Mouse (Mus musculus) gonadal fat pad, adult 2 months (tissue): ENCODE results near the gene Rfk. TPM values are rescaled to one million over a fixed set of nuclear protein-coding genes. Genes with fewer than 3 reads are reported as not detected.
A peak's percentile ranks its signal among the peaks of the same experiment; 100 is the strongest.

Experiments
- DNase-seq: peaks from one replicate; pipeline ENCODE4 v3.0.0-alpha.2; 2012; ENCODE audit warnings: low read depth
- polyA plus RNA-seq: library from polyadenylated mRNA; depleted of rRNA; stranded (reverse); fragments of >200 nt; gene quantifications from 2 replicates; pipeline ENCODE4 v1.2.3, GENCODE M21; 2012; rRNA removed

Gene Rfk
- polyA plus RNA-seq: 42.8 and 67.8 TPM in 2 replicates

DNA sequence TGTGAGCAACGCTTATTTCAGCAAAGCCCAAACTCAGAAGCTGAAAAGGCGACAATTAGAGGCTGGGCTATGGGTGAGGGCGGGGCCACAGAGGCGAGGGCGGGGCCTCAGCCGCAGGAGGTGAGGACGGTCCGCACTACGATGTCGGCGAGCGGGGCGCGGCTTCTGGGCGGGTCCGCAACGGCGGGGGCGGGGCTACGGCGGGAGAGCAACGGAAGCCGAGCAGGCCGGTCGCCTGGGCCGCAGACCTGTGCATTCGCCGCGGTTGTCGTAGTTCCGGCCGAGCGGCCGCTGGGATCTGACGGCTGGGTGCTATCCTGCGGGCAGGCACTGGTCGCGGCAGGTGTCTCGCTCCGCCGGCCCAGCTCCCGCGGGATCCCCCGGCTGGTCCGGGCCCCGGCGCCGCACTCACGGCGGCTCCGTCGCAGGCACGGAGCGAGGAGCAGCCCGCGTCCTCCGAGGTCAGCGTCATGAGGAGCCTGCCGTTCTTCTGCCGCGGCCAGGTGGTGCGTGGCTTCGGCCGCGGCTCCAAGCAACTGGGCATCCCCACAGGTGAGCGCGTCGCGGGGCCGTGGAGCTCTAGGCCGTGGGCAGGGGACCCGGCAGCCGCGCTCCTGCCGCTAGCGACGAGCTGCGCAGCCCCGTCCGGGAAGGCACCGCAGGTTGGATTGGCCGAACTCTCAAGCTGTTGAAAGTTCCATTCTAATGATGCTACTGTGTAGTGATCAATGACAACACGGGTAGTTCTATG, at the start of gene Rfk:
Rfk (plus strand) TSS at position 203 of the 751 bp plus-strand sequence.
- peak; percentile 16 for DNase-seq

DNA sequence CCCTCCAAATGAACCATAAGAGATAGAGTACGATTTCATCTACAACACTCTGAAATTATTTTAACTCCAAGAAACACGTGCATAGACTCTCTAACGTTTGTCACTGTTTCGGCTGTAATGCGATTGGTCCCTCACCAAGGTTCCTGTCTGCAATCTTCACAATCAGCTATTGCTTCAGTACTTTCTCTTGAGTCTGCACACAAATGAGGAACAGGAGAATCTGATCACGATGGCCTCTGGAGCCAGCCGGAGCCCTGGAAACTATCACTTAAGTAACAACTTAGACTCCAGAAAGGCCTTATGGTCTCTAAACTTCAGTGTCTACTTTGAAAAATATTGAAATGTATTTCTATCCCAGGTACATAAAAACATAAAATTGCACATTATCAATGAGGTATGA, 49.0 kb upstream of the Rfk start:
- DNase-seq: no peak

DNA sequence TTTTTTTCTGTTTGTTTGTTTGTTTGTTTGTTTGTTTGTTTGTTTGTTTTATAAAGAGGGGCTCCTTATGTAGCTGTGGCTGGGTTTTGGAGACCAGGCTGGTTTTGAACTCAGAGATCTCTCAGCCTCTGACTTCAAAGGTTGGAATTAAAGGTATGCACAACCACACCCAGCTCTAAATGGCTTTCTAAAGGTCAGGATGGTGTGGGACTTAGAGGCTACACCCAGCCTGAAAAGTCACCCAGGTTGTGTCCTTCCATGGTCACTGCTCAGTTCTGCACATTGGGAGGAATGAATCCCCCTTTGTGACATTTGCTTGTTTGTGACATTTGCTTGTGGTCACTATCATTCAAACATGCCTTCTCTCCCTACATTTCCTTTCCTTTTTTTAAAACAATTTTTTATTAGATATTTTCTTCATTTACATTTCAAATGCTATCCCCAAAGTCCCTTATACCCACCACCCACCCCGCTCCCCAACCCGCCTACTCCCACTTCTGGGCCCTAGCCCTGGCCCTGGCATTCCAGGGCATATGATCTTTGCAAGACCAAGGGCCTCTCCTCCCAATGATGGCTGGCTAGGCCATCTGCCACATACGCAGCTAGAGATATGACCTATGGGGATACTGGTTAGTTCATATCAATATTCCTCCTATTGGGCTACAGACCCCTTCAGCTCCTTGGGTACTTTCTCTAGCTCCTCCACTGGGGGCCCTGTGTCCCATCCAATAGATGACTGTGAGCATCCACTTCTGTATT, 46.9 kb upstream of the Rfk start:
- DNase-seq: no peak

DNA sequence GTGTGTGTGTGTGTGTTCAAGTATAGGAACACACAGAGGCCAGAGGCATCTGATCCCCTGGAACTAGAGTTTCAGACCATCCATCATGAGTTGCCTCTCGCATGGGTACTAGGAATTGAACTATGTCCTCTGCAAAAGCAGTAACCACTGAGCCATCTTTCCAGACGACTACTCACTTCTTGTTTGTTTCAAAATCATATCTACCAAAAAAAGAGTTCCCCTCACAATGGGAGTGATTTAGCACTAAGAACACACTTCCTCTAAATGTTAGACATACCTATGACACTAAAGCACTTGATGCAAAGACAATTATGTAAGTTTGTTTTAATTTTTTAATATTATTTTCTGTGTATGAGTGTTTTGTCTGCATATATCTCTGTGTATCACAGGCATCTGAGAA, 46.0 kb upstream of the Rfk start:
- no peak for DNase-seq

DNA sequence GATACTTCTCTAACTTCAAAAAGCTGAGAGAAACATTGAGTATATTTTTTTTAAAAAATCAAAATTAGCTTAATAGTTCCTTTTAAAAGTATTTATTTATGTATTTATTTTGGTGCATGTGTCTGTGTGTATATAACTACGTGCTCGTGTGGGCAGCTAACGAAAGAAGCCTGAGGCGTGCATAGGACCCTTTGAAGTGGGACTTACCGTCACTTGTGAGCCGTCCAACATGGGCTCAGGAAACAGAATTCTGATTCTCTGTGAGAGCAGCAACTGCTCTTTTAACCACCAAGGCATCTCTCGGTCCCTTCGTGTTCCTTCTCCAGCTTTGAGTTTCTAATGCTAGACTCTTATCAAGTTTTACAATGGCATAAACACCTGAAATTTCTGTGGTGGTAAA, 40.1 kb upstream of the Rfk start:
- DNase-seq: no peak

DNA sequence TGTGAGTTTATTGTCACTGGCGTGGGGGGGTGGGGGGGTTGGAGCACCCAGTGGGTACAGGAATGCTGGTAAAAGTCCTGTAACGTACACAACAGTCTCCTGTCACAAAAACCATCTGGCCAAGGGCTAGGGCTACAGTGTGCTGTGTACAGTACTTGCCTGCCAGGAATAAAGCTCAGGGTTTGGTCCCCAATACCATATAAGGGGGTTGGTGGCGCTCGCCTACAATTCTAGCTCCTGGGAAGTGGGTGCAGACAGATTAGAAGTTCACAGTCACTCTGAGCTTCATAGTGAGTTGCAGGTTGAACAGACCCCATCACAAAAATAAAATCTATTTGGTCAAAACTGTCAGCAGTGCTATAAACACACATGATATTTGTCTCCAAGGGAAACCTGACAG, 39.5 kb upstream of the Rfk start:
- no peak for DNase-seq

DNA sequence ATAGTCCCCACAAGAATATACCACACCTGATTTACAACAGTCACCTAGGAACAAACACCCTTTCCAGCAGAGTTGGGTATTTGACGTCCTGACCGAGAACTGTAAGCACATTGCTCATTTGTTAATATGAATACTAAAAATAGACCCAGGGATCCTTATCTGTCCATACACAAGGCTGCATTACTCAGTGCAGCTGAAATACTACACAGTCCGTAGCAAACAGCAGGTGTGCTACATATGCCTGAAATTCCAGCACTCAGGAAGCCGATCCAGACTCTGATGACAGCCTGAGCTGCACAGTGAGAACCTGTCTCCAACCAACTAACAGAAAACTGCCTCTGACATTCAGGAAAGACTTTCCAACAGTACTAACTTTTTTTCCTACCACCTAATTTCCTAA, 39.0 kb upstream of the Rfk start:
- no peak for DNase-seq

DNA sequence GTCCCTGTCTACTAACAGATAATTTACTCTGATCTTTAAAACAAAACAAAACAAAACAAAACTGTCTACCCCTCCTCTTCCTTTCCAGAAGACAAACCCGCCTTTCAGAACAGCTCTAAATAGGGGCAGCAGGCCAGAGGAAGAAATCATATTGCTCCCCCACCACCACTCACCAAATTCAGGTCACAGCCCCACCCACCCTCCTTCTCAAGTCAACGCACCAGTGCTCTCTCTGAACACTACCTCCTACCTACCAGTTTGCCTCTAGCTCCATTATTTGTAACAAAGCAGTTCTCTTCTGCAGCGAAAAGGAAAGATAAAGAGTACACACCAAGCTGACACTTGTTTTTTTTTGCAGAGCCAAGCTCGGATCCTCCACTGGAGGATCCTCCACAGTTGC, 38.5 kb upstream of the Rfk start:
- no peak for DNase-seq

DNA sequence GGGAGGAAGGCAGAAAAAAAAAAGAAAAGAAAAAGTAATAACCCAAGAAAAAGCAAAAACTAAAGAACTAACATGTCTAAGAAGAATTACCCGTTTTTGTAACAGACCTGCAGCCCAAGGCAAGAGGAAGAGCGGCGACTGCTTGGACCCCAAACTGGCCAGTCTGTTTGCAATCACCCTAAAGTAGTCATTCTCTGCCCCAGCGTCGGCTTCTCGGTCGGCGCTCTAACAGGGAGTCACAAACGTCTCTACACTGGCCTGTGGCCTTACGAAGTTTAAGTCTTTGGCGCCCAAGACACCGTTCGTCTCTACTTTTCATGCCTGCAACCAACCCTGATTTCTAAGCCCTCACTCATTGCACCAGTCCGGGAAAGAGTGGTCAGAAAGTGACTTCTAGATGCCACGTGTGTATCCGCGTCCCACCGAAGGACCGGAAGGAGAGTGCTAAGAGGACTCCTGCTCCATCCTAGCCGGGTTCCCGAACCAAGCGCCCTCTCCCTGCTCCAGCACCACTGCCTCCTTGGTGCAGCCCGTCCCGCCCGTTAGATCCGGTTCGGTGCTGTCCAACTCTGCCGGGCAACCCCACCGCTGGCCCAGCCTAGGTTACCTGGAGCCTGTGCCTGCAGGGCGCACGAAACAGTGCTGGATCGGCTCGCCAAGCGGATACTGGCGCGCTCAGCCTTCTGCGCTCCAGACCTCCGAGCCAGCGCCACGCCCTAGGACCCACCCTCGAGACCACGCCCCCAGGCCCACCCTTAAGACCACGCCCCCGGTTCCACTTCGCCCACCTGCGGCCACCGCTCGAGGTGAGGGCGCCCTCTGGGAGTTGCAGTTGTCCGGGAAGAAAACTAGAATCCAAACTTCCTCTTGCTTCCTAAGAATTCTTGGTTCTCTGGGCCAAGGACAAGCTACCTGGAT, 37.6 kb upstream of the Rfk start:
- no peak for DNase-seq

DNA sequence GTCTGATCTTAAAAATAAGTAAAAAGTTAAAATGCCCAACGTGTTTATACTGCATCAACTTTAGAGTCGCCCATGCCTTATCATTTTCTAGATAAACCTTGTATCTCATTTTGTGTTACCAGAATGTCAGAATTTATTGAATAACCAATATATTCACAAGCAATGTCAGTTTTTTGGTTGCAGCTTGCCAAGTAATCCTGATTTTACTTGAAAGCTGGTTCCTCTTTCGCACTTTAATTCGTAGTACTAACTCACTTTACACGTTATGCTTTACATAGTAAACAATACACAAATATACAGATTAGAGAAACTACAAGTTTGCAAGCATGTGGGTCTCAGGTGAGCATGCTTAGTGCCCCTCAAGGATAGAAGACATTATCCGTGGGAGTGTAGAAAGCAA, 36.9 kb upstream of the Rfk start:
- no peak for DNase-seq

DNA sequence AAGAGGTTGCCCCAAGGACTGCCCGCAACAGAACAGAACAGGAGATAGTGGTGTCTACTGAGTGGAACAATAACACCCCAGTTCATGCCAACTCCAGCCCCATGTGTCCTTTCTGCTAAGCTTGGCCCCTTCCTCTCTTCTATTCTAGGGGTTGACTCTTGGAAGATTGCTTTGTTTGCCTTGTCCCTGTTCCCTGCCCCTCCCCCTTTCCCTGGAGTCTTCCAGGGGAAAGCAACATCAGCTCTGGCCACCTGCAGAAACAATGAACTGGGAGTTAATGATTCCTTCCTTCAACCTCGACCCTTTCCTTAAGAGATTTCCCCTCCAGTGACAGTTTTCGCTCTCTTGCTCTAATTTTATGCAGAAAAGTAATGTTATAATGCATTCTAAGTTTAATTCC, 36.5 kb upstream of the Rfk start:
- DNase-seq: no peak

DNA sequence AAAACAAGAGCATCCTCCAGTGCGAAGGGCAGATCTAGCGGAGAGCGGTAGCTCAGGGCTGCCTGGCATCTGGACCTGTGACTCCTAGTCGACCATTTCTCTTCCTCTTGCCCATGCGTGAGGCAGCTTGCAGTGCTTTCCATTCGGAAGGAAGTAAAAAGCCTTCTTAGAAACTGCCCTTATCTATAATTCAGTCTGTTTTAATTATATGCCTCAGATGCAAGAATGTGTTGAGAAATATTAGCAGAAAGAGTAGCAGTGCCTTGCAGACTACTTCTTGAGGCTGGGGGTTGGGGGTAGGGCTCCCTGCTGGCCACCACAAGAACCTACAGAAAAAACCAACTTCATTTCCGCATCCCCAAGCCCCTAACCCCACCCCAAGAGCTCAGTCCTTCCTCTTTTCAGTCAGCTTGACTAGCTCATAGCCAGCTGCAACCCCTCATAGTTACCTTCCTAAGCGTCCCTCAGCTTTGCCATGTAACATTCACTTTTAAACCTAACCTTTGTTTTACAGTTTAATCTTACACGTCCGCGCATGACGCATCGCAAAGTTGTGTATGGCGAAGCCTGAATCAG, 34.4 kb upstream of the Rfk start:
- no peak for DNase-seq

DNA sequence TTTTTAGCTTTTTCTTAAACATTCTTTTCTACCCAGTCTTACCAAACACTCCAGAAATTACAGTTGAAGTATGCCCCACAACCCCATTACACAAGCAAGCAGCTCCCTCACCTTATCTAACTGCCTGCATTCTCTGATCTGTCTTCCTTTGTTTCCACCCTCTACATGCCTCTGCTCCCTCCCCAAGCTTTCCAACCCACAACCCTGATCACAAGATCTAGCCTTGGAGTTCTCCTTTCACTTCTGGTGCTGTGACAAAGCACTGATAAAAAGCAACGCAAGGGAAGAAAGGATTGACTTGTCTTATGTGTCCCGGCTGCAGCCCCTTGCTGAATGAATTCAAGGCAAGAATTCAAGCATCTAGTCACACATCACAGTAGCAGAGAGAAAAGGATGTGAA, 32.7 kb upstream of the Rfk start:
- no peak for DNase-seq

DNA sequence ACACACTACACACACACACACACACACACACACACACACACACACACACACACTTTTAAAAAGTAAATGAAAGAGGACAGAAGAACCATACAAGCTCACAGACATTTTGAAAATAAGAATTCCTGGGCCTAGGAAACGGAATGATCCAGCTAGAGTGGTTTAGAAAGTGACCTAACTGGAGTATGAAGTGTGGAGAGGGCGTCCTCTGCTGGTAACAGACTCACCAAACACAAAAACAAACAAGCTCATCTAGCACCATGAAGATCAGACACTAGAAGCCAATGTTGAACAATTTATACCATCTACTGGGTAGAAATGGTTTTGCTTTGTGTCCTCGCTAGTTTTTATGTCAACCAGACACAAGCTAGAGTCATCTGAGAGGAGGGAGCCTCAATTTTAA, 29.1 kb upstream of the Rfk start:
- DNase-seq: no peak

DNA sequence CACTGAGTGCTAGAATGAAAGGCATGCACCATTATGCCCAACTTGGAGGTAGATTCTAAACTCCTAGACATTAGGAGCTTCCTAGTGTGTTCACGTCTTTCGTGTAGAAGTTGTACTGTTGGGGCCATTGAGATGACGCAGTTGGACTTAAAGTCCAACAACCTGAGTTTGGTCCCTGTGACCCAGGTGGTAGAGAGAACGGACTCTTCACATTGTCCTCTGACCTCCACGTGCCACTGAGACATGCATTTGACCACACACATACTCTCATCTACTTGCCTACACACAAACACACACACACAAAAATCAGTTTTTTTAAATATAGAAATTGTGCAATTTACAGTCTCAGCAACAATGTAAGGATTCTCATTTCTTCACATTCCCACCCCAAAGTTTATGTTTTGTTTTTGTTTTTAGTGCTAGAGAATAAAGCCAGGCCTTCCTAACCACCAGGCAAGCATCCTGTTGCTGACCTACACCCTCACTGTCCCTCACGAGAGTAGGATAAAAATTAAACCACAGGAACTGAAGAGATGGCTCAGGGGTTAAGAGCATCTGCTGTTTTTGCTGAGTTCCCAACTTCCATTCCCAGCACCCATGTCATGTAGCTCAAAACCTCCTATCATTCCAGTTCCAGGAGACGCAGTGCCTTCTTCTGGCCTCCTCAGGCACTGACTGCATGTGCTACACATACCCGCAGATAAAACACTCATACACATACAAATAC, 27.3 kb upstream of the Rfk start:
- DNase-seq: no peak

DNA sequence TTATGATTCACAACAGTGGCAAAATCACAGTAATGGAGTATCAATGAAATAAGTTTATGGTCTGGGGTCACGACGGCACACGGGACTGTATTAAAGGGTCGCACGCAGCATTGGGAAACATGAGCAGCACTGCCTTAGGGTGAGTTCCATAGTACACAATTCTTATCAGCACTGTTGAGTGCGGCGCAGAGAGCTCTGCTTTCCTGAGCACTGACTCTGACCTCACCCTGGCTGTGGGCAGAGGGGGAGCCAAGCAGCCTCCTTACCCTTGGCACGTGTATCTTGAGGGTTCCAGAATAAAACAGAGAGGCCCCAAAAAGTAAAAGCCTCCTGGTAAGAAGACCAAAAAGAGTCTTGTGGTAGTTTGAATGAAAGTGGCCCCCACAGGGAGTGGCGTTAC, 25.3 kb upstream of the Rfk start:
- no peak for DNase-seq

DNA sequence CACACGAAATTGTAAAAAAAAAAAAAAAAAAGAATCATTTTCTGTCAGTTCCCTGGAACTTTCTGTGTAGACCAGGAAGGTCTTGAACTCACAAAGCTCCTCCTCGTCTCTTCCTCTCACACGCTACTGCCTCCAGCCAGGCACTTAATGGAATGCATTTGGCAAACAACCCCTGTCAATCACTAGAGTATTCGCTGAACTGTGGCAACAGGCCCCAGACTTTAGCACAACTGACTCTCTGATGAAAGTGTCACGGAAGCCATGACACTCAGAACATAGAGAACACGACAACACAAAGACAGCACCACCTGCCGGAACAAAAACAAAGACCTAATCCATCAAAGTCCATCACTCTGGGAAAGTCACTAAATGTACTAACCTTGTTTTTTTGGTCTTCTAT, 24.3 kb upstream of the Rfk start:
- no peak for DNase-seq

DNA sequence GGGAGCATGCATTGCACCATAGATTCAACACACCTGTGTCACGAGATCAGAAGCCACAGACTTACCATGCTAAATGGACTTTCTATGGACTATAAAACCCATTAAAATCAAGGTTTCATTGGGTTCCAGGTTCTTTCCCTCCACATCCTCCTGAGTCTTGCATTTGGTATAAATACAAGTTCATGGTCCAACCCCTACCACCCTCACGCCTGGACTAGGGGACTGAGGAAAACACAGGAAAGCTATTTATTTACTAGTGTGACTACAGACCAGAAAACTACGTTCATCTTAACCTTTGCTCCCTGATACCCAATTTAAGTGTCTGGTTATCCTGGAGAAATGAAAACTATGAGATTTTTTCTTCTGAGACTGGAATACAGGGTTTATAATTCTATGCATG, 21.1 kb upstream of the Rfk start, which contains the start of gene Gcnt1:
Gcnt1 (minus strand) TSS at position 144 of the 400 bp plus-strand sequence.
- no peak for DNase-seq

DNA sequence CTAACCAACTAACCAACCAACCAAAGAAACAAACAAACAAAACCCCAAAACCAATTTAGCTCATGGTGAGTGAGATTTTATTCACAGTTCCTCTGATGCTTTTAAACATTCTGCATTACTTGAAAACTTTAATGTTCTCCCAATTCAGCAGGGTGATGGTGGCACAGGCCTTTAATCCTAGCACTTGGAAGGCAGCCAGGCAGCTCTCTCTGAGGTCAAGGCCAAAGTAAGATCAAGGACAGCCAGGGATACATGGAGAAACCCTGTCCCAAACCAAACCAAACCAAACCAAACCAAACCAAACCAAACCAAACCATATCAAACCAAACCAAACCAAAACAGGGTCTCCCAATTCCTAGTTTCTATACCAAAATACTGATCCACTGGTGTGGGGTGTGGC, 15.0 kb upstream of the Rfk start:
- no peak for DNase-seq

DNA sequence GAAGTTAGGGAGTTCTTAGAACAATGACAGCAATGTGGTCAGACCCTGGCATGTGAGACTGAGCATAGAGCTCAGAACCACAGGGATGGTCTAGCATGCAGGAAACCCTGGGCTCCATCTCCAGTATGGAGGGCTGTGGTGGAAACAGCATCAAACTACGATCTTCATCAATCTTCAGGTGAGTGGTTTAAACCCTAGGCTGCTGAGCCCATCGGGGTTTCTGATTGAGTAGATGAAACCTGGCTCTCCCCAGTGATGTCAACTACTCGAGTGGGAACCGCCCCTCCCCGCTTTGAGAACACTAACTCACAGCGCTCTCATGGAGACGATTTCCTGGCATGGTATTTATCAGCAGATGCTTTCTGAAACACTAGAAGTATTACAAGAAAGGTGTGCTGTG, 13.3 kb upstream of the Rfk start:
- DNase-seq: no peak

DNA sequence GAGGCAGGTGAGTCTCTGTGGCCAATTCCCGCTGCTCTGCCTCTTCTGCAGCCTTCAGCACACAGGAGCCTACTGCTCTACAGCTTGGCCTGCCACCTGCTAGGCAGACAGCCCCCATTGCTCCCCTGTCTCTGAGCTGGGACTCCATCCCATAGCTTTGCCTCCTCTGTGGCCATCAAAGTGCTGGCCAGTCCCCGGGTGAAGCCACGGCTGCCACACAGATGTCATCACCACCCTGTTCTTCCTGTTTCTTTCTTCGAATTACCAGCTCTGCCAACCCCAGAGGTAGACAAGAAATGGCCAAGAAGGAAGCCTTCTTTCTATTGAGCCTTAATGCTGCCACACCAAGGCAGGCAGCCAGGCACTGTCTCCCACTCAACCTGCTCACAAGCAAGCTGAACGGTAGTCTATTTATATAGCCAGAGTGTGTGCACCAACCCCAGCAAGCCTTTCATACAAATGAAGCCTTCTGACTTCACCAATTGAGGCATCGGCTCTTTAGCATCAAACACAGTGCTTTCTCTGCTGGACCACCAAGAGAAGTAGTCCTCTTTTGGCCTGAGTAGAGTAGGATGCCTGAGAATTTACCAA, 10.9 kb upstream of the Rfk start:
- no peak for DNase-seq
